Mouse (Mus musculus) adrenal gland, postnatal 36 days (tissue): ENCODE results near the gene Sgo2a. TPM values are rescaled to one million over a fixed set of nuclear protein-coding genes. Genes with fewer than 3 reads are reported as not detected.

Experiments used
- total RNA-seq, 2 experiments: library from RNA; stranded (reverse); gene quantifications; 2 replicates each; pipeline ENCODE4 v1.2.3; 2021

Gene Sgo2a
- total RNA-seq, 2 experiments from 2014 or later, result 1.3 to 1.5 TPM

Other genes starting within 250 kb of the Sgo2a start
- 1 to 10 TPM; 2.8 to 4.5 TPM for gene Spats2l, start 221.8 kb upstream of the Sgo2a start, total RNA-seq
- 10 to 100 TPM in 1 of 2 experiments, 1 to 10 TPM in 1; 9.4 to 12.5 TPM for gene Kctd18, start 23.0 kb downstream of the Sgo2a start, total RNA-seq
- gene Aox1, start 34.0 kb downstream of the Sgo2a start, total RNA-seq, result 10 to 100 TPM; 26.6 to 47.2 TPM
- gene Aox3, start 117.2 kb downstream of the Sgo2a start, total RNA-seq, result 1 to 10 TPM; 4.1 to 4.7 TPM
- gene Aox4, start 214.4 kb downstream of the Sgo2a start, total RNA-seq, result under 1 TPM in 1 of 2 experiments, not detected in 1; 0.07 TPM